Mouse (Mus musculus) olfactory bulb, adult 2 months (tissue): ENCODE measurements around the gene Rarres1.

Experiments
- CTCF ChIP-seq: fragments of 200-500 bp; IDR thresholded peaks from 2 replicates; pipeline ENCODE4 v1.5.1; 2012; ENCODE audit warnings: low read depth, mild to moderate bottlenecking, low read length, moderate library complexity; ENCODE audit not compliant: insufficient read depth
- POLR2A ChIP-seq: fragments of 200-500 bp; IDR thresholded peaks from 2 replicates; pipeline ENCODE4 v1.6.1; 2012; ENCODE audit warnings: mild to moderate bottlenecking, low read depth, low read length, moderate library complexity; ENCODE audit not compliant: insufficient read depth

- TF ChIP-seq CTCF, result no peak
- no peak for TF ChIP-seq POLR2A
Measured at GRCm38 (mm10) chr3:67543630-67544029, 28.3 kb upstream of the Rarres1 start.
